Comparison of ENCODE assay signal across 15 mouse cellular contexts in the genomic region with DNA sequence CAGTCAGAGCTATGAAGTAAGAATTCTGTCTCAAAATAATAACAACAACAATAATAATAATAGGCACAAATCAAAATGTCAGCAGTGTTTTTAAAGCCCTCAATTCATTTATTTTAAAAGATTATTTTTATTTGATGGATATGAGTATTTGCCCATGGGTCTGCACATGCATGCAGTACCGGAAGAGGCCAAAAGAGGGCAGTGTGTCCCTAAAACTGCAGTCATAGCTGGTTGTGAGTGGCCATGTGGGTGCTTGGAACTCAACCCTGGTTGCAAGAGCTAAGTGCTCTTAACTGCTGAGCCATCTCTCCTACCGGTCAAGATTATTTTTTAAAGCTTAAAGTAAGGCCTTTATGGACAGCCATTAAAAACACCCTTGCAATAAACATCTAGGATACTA.
DNase-seq lines count a peak whose midpoint lies in the region; TF ChIP-seq lines count a peak whose summit lies in the region.
"Had no signal": no experiment of that assay in that cellular context is flagged by ENCODE, and none has a peak within 500 bp of the region (broad histone marks: within the 10 kb centered on the region; RNA-seq: fewer than 3 reads in every experiment).

No protein-coding gene starts in this region.

- peaks cover 0 to 20% of the 10 kb centered on the region in 2 experiments; a peak in 2 of 4 replicates for H3K4me1 ChIP-seq in CH12.LX (ENCODE audit: control insufficient read depth in 1 of 2, insufficient read depth in 2 of 2)
- no peaks in the 10 kb centered on the region; the same call in 1 of the 2 replicates for H3K4me1 ChIP-seq in cortical plate, adult 2 months (ENCODE audit: control insufficient read depth, insufficient read depth, low read length)
- H3K4me1 ChIP-seq: forebrain, embryonic 12.5 days; midbrain, embryonic 12.5 days; neural tube, embryonic 13.5 days had no signal

- TF ChIP-seq CTCF in left cerebral cortex, adult 2 months (IDR thresholded peaks at IDR 0.05): peak; percentile 43
- TF ChIP-seq CTCF in CH12.LX (conservative IDR thresholded peaks at IDR 0.05 in 1 of 2, IDR thresholded peaks at IDR 0.05 in 1 of 2; ENCODE audit: low read depth in 2 of 2, low read length in 2 of 2): peak in 1 of 2 experiments; percentile 40; a peak in 2 of 4 replicates
- peak; percentile 23 for TF ChIP-seq CTCF in cortical plate, adult 2 months (IDR thresholded peaks at IDR 0.05; ENCODE audit: extremely low read depth, insufficient read depth, low read length)

- dilution Hi-C loops in CH12.LX (cut with MboI; ENCODE audit: extremely low pct_ligation_motif_present, extremely low pct_unique_long_range_greater_than_20kb, low sequenced_read_pairs): no loop called here

- H3K9ac ChIP-seq in CH12.LX (ENCODE audit: insufficient read depth, low read depth): no peak overlapping the region
- H3K9ac ChIP-seq: embryonic facial prominence, embryonic 13.5 days; forebrain, embryonic 12.5 days; midbrain, embryonic 12.5 days; neural tube, embryonic 13.5 days had no signal

- H3K36me3 ChIP-seq in CH12.LX (replicated peaks in 1 of 2; ENCODE audit: control insufficient read depth in 1 of 2, insufficient read depth in 1 of 2, low read length in 1 of 2): no peaks in the 10 kb centered on the region
- H3K36me3 ChIP-seq: embryonic facial prominence, embryonic 13.5 days; forebrain, embryonic 12.5 days; midbrain, embryonic 12.5 days; neural tube, embryonic 13.5 days had no signal

- H3K79me2 ChIP-seq in CH12.LX (replicated peaks; ENCODE audit: control insufficient read depth, extremely low read depth, insufficient read depth, poor library complexity, severe bottlenecking): no peaks in the 10 kb centered on the region

- no peak overlapping the region for H3K4me2 ChIP-seq in CH12.LX (ENCODE audit: insufficient read depth, low read depth, poor library complexity, severe bottlenecking)
- H3K4me2 ChIP-seq: embryonic facial prominence, embryonic 13.5 days; forebrain, embryonic 12.5 days; midbrain, embryonic 12.5 days; neural tube, embryonic 13.5 days had no signal

- intact Hi-C loops in left cerebral cortex, adult 2 months (cut with DNase I): no loop called here
- intact Hi-C loops in left cerebral cortex, postnatal 25 days (cut with DNase I): no loop called here

- no peak for TF ChIP-seq POLR2A in CH12.LX (IDR thresholded peaks at IDR 0.05; ENCODE audit: low read depth, low read length)
- no peak for TF ChIP-seq POLR2A in cortical plate, adult 2 months (IDR thresholded peaks at IDR 0.05; ENCODE audit: extremely low read depth, insufficient read depth, low read length)

- no peak overlapping the region for H3K27ac ChIP-seq in left cerebral cortex, adult 2 months
- no peak overlapping the region for H3K27ac ChIP-seq in CH12.LX (ENCODE audit: insufficient read depth, low read depth)
- H3K27ac ChIP-seq in cortical plate, adult 2 months (ENCODE audit: insufficient read depth, low read length): no peak overlapping the region
- H3K27ac ChIP-seq: embryonic facial prominence, embryonic 13.5 days; forebrain, embryonic 12.5 days; midbrain, embryonic 12.5 days; neural tube, embryonic 13.5 days had no signal

- no peak for TF ChIP-seq EP300 in CH12.LX (IDR thresholded peaks at IDR 0.05; ENCODE audit: low read length)

- DNase-seq in left cerebral cortex, adult 2 months (ENCODE audit: extremely low spot score in 1 of 2, low spot score in 2 of 2): no peak
- DNase-seq in left cerebral cortex, postnatal 25 days (ENCODE audit: low spot score in 2 of 2): no peak
- DNase-seq in A20 (ENCODE audit: low read depth, low spot score) (peak; percentile 26), CH12.LX (ENCODE audit: extremely low read depth) (no peak)
- no peak for DNase-seq in adrenal gland, adult (ENCODE audit: inconsistent age in 2 of 2, low spot score in 1 of 2)
- DNase-seq in cerebellum, postnatal 10 days: no peak
- DNase-seq: cerebellum, adult 9-11 months; gastrocnemius, postnatal 10 days; lung, postnatal 10 days; right cerebral cortex, adult 18-20 months had no signal

- TF ChIP-seq RAD21 in CH12.LX (IDR thresholded peaks at IDR 0.05; ENCODE audit: low read depth, low read length): peak; percentile 30

- peaks cover 12% of the 10 kb centered on the region for H3K9me3 ChIP-seq in CH12.LX (replicated peaks; ENCODE audit: low read length)

- H3K27me3 ChIP-seq in CH12.LX (replicated peaks): no peaks in the 10 kb centered on the region
- H3K27me3 ChIP-seq: embryonic facial prominence, embryonic 13.5 days; forebrain, embryonic 12.5 days; midbrain, embryonic 12.5 days; neural tube, embryonic 13.5 days had no signal

- in situ Hi-C loops in CH12.LX (cut with MboI; ENCODE audit: low pct_ligation_motif_present, low pct_unique_long_range_greater_than_20kb, low sequenced_read_pairs): no loop called here

- H3K4me3 ChIP-seq in left cerebral cortex, adult 2 months: no peak overlapping the region
- no peak overlapping the region for H3K4me3 ChIP-seq in CH12.LX (replicated peaks in 1 of 3; ENCODE audit: low read depth in 2 of 3, low read length in 2 of 3, poor library complexity in 1 of 3)
- no peak overlapping the region for H3K4me3 ChIP-seq in cortical plate, adult 2 months (ENCODE audit: insufficient read depth, low read length)
- H3K4me3 ChIP-seq: embryonic facial prominence, embryonic 13.5 days; forebrain, embryonic 12.5 days; midbrain, embryonic 12.5 days; neural tube, embryonic 13.5 days had no signal

TF ChIP-seq in CH12.LX, 34 proteins besides CTCF, POLR2A, EP300 and RAD21:
- no peak for TF ChIP-seq ELF1 (IDR thresholded peaks at IDR 0.05; ENCODE audit: low read depth, low read length)
- peak; percentile 15 for TF ChIP-seq SMC3 (IDR thresholded peaks at IDR 0.05; ENCODE audit: low read depth, low read length)
